Mouse (Mus musculus) kidney, embryonic 16.5 days (tissue): Measurements from ENCODE around the gene Col27a1. TPM values are rescaled to one million over a fixed set of nuclear protein-coding genes. Genes with fewer than 3 reads are reported as not detected.
A peak's percentile ranks its signal among the peaks of the same experiment; 100 is the strongest.

Source experiments
- ATAC-seq: fragments of 200-750 bp; cut with Nextera tagmentation; 2 replicates; pipeline ENCODE4 v1.8.0; 2017; ENCODE audit warnings: moderate TSS enrichment; ENCODE audit not compliant: low FRiP score, low TSS enrichment
- H3K27ac ChIP-seq: fragments of 300-500 bp; sonication (generic); 2 replicates; pipeline ENCODE4 v1.5.1; 2014; ENCODE audit warnings: low read length
- H3K27me3 ChIP-seq: fragments of 300-500 bp; sonication (generic); 2 replicates; pipeline ENCODE4 v1.6.1; 2014; ENCODE audit warnings: low read length, control low read depth, mixed read lengths; ENCODE audit not compliant: insufficient read depth
- H3K36me3 ChIP-seq: fragments of 300-500 bp; sonication (generic); 2 replicates; pipeline ENCODE4 v1.6.1; 2014; ENCODE audit warnings: low read length, control low read depth, mixed read lengths; ENCODE audit not compliant: insufficient read depth
- H3K4me1 ChIP-seq: fragments of 300-500 bp; sonication (generic); 2 replicates; pipeline ENCODE4 v1.6.1; 2014; ENCODE audit warnings: low read length, control low read depth, mixed read lengths; ENCODE audit not compliant: insufficient read depth
- H3K4me2 ChIP-seq: fragments of 300-500 bp; sonication (generic); replicated peaks from 2 replicates; pipeline ENCODE4 v1.6.1; 2014; ENCODE audit warnings: low read depth, low read length
- H3K4me3 ChIP-seq: fragments of 300-500 bp; sonication (generic); 2 replicates; pipeline ENCODE4 v1.5.1; 2014; ENCODE audit warnings: mild to moderate bottlenecking, low read length
- H3K9ac ChIP-seq: fragments of 300-500 bp; sonication (generic); replicated peaks from 2 replicates; pipeline ENCODE4 v1.6.1; 2014; ENCODE audit warnings: low read length
- H3K9me3 ChIP-seq: fragments of 300-500 bp; sonication (generic); 2 replicates; pipeline ENCODE4 v1.6.1; 2016; ENCODE audit warnings: low read length, control low read depth
- WGBS: fragments of 180-500 bp; shearing (Covaris S2); extraction: QIAGEN DNeasy Blood & Tissue Kit; methylation state at CpG from one replicate; pipeline ENCODE4 v1.1.7; 2014; 5-methylcytosine and 5-hydroxymethylcytosine counted together
- polyA plus RNA-seq: library from polyadenylated mRNA; unstranded; fragments of >200 nt; fragmentation: Nextera tagmentation; extraction: Ambion mirVana; gene quantifications from 2 replicates; pipeline ENCODE4 v1.2.1, GENCODE M21; 2015

The Col27a1 gene
- polyA plus RNA-seq, 1 experiment from 2014 or later = 7.3 TPM

- Histone ChIP-seq H3K9me3 (no peaks in the 10 kb centered on the region), H3K9ac (no peak overlapping the region), H3K4me1 (peaks cover 4% of the 10 kb centered on the region; the same call in 1 of the 2 replicates), H3K4me2 (no peak overlapping the region), H3K27ac (no peak overlapping the region), H3K27me3 (no peaks in the 10 kb centered on the region), H3K4me3 (no peak overlapping the region), H3K36me3 (no peaks in the 10 kb centered on the region)
- 84% methylated on average over 2 of the region's 2 CpGs for WGBS
- ATAC-seq = no peak
Measured at GRCm38 (mm10) chr4:63194366-63194765, 19.4 kb upstream of the Col27a1 start.

GRCm38 (mm10) chr4:63199366-63199765 is 14.4 kb upstream of the Col27a1 start:
- Histone ChIP-seq H3K27ac (no peak overlapping the region), H3K27me3 (no peaks in the 10 kb centered on the region), H3K4me3 (no peak overlapping the region), H3K9ac (no peak overlapping the region), H3K4me2 (no peak overlapping the region), H3K9me3 (no peaks in the 10 kb centered on the region), H3K4me1 (no peaks in the 10 kb centered on the region), H3K36me3 (no peaks in the 10 kb centered on the region)
- ATAC-seq = no peak
- 83% methylated on average over 5 of the region's 5 CpGs for WGBS

GRCm38 (mm10) chr4:63203874-63204273 is 9.9 kb upstream of the Col27a1 start:
- Histone ChIP-seq H3K27me3 (no peaks in the 10 kb centered on the region), H3K4me1 (no peaks in the 10 kb centered on the region), H3K4me2 (no peak overlapping the region), H3K27ac (no peak overlapping the region), H3K9me3 (no peaks in the 10 kb centered on the region), H3K36me3 (no peaks in the 10 kb centered on the region), H3K9ac (no peak overlapping the region), H3K4me3 (no peak overlapping the region)
- 84% methylated on average over 7 of the region's 7 CpGs for WGBS
- ATAC-seq = no peak

- Histone ChIP-seq H3K36me3 (no peaks in the 10 kb centered on the region), H3K4me3 (no peak overlapping the region), H3K4me2 (no peak overlapping the region), H3K9ac (no peak overlapping the region), H3K9me3 (no peaks in the 10 kb centered on the region), H3K27me3 (no peaks in the 10 kb centered on the region), H3K27ac (no peak overlapping the region), H3K4me1 (no peaks in the 10 kb centered on the region)
- 52% methylated on average over 7 of the region's 7 CpGs for WGBS
- ATAC-seq = no peak
Measured at GRCm38 (mm10) chr4:63205583-63205982, 8.2 kb upstream of the Col27a1 start.

GRCm38 (mm10) chr4:63215185-63215992 is 1.6 kb downstream of the Col27a1 start:
- H3K9me3 ChIP-seq = no peaks in the 10 kb centered on the region
- H3K27ac ChIP-seq = peak overlapping the region; percentile 42
- WGBS = under 1% methylated on average over 70 of the region's 71 CpGs
- H3K4me3 ChIP-seq = peak overlapping the region; percentile 63
- H3K4me1 ChIP-seq = peaks cover 33% of the 10 kb centered on the region
- peak overlapping the region; percentile 94 for H3K4me2 ChIP-seq
- peak overlapping the region; percentile 83 for H3K9ac ChIP-seq
- no peaks in the 10 kb centered on the region for H3K36me3 ChIP-seq
- peaks cover 17% of the 10 kb centered on the region for H3K27me3 ChIP-seq
- ATAC-seq = peak; percentile 55

- Histone ChIP-seq H3K4me3 (peak overlapping the region; percentile 63), H3K9me3 (no peaks in the 10 kb centered on the region), H3K4me1 (peaks cover 34% of the 10 kb centered on the region), H3K27ac (peak overlapping the region; percentile 31; the same call in 1 of the 2 replicates), H3K9ac (peak overlapping the region; percentile 83), H3K36me3 (no peaks in the 10 kb centered on the region), H3K4me2 (peak overlapping the region; percentile 94), H3K27me3 (peaks cover 17% of the 10 kb centered on the region)
- peak; percentile 71 for ATAC-seq
- WGBS = 1% methylated on average over 24 of the region's 24 CpGs
Measured at GRCm38 (mm10) chr4:63215993-63216531, 2.3 kb downstream of the Col27a1 start.

GRCm38 (mm10) chr4:63216566-63216965 is 2.8 kb downstream of the Col27a1 start:
- 39% methylated on average over 9 of the region's 9 CpGs for WGBS
- no peaks in the 10 kb centered on the region for H3K36me3 ChIP-seq
- H3K4me1 ChIP-seq = peaks cover 34% of the 10 kb centered on the region
- peak overlapping the region; percentile 63 for H3K4me3 ChIP-seq
- ATAC-seq = peak; percentile 37; the same call in 1 of the 2 replicates
- peak overlapping the region; percentile 83 for H3K9ac ChIP-seq
- H3K9me3 ChIP-seq = no peaks in the 10 kb centered on the region
- peak overlapping the region; percentile 31; the same call in 1 of the 2 replicates for H3K27ac ChIP-seq
- H3K27me3 ChIP-seq = peaks cover 17% of the 10 kb centered on the region
- H3K4me2 ChIP-seq = peak overlapping the region; percentile 94

GRCm38 (mm10) chr4:63217513-63217912 is 3.7 kb downstream of the Col27a1 start:
- no peaks in the 10 kb centered on the region for H3K9me3 ChIP-seq
- H3K4me1 ChIP-seq = peaks cover 34% of the 10 kb centered on the region
- H3K27me3 ChIP-seq = peaks cover 11% of the 10 kb centered on the region
- ATAC-seq = no peak
- no peak overlapping the region for H3K27ac ChIP-seq
- no peak overlapping the region for H3K4me3 ChIP-seq
- peaks cover 4% of the 10 kb centered on the region; the same call in 1 of the 2 replicates for H3K36me3 ChIP-seq
- WGBS = 78% methylated on average over 6 of the region's 6 CpGs
- H3K9ac ChIP-seq = no peak overlapping the region
- no peak overlapping the region for H3K4me2 ChIP-seq

GRCm38 (mm10) chr4:63219059-63219458 is 5.3 kb downstream of the Col27a1 start:
- H3K36me3 ChIP-seq = peaks cover 6% of the 10 kb centered on the region; the same call in 1 of the 2 replicates
- H3K27ac ChIP-seq = no peak overlapping the region
- WGBS = 90% methylated on average over 3 of the region's 3 CpGs
- H3K4me3 ChIP-seq = no peak overlapping the region
- H3K4me1 ChIP-seq = peaks cover 27% of the 10 kb centered on the region
- H3K9me3 ChIP-seq = no peaks in the 10 kb centered on the region
- no peak overlapping the region for H3K9ac ChIP-seq
- no peak for ATAC-seq
- peaks cover 2% of the 10 kb centered on the region; the same call in 1 of the 2 replicates for H3K27me3 ChIP-seq
- no peak overlapping the region for H3K4me2 ChIP-seq

- Histone ChIP-seq H3K9me3 (no peaks in the 10 kb centered on the region), H3K4me1 (peaks cover 21% of the 10 kb centered on the region), H3K27me3 (no peaks in the 10 kb centered on the region), H3K4me3 (no peak overlapping the region), H3K9ac (no peak overlapping the region), H3K4me2 (no peak overlapping the region), H3K27ac (no peak overlapping the region), H3K36me3 (peaks cover 11% of the 10 kb centered on the region)
- ATAC-seq = no peak
- 75% methylated on average over 6 of the region's 6 CpGs for WGBS
Measured at GRCm38 (mm10) chr4:63219635-63220034, 5.8 kb downstream of the Col27a1 start.
